Mouse (Mus musculus): ENCODE results near the gene Klri2. TPM values are rescaled to one million over a fixed set of nuclear protein-coding genes. Genes with fewer than 3 reads are reported as not detected.
"Not testable (repeated sequence)": the region's sequence is repeated elsewhere in the genome, so short reads cannot be mapped to it uniquely, and the experiment has no call there.

The Klri2 gene
- 0.05 TPM in 1 of 2 replicates, not detected in the other for polyA plus RNA-seq (2015; fragmentation: Nextera tagmentation; extraction: Ambion mirVana)

DNA sequence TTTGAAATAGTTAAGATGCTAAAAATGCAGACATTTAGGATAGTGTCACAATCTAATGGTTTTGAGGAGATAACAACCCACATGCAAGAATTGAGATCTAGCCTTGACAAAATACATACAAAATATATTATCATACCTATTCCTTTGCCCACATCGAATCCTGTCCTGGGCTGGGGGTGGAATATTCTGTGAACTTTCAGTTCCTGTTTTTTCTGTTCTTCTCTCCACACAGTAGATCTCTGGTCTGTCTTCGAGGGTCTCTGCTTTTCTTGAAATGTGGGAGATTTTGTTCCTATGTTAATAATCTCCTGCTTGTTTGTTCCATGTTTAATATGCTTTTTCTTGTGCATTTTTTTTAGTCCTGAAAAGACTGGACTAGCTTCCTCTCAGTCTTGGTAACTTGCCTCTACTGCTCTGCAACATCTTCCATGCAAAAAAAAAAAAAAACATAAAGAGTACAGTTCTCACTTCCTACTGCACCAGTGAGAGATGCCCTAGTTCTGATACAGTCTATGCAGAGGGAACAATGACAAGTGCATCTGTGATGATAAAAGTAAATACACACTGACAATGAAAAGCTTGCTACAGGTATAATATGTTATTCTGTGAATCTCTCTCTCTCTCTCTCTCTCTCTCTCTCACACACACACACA is at the start of gene Klri2:
Gene Klri2 (minus strand): TSS at position 416 of the 653 bp plus-strand sequence.
- Histone ChIP-seq H3K9me3 (replicated peaks) (no peaks in the 10 kb centered on the region), H3K27me3 (no peaks in the 10 kb centered on the region), H3K4me3 (no peak within 1 kb of the TSS), H3K36me3 (no peaks in the 10 kb centered on the region), H3K9ac (no peak within 1 kb of the TSS), H3K27ac (no peak within 1 kb of the TSS), H3K4me2 (no peak within 1 kb of the TSS), H3K4me1 (replicated peaks) (no peaks in the 10 kb centered on the region)
- no peak for ATAC-seq (replicated peaks; ENCODE audit: insufficient number of reproducible peaks, insufficient read depth, low FRiP score, low read depth)
- 51% methylated on average over 2 of the region's 2 CpGs for WGBS

GRCm38 (mm10) chr6:129784170-129784569 is 43.9 kb upstream of the Klri2 start, which contains the start of gene Gm156:
TSS of gene Gm156 (minus strand) at chr6:129784270.
- not testable (repeated sequence) for H3K27me3 ChIP-seq; H3K9me3 ChIP-seq (replicated peaks); H3K9ac ChIP-seq; H3K4me2 ChIP-seq; H3K4me1 ChIP-seq (replicated peaks); H3K27ac ChIP-seq; H3K36me3 ChIP-seq; ATAC-seq (replicated peaks; ENCODE audit: insufficient number of reproducible peaks, insufficient read depth, low FRiP score, low read depth); H3K4me3 ChIP-seq
- 74% methylated on average over 3 of the region's 3 CpGs for WGBS

GRCm38 (mm10) chr6:129747654-129748032 is 7.4 kb upstream of the Klri2 start:
- Histone ChIP-seq H3K27ac (no peak overlapping the region), H3K9me3 (replicated peaks) (no peaks in the 10 kb centered on the region), H3K4me3 (no peak overlapping the region), H3K4me2 (no peak overlapping the region), H3K4me1 (replicated peaks) (no peaks in the 10 kb centered on the region), H3K27me3 (no peaks in the 10 kb centered on the region), H3K9ac (no peak overlapping the region), H3K36me3 (no peaks in the 10 kb centered on the region)
- 64% methylated on average over 3 of the region's 3 CpGs for WGBS
- ATAC-seq (replicated peaks; ENCODE audit: insufficient number of reproducible peaks, insufficient read depth, low FRiP score, low read depth): no peak

GRCm38 (mm10) chr6:129747016-129747653 is 6.9 kb upstream of the Klri2 start:
- ATAC-seq (replicated peaks; ENCODE audit: insufficient number of reproducible peaks, insufficient read depth, low FRiP score, low read depth): no peak
- no peak overlapping the region for H3K4me3 ChIP-seq
- H3K4me2 ChIP-seq: no peak overlapping the region
- H3K9ac ChIP-seq: no peak overlapping the region
- no peak overlapping the region for H3K27ac ChIP-seq
- H3K9me3 ChIP-seq (replicated peaks): no peaks in the 10 kb centered on the region
- H3K36me3 ChIP-seq: no peaks in the 10 kb centered on the region
- no peaks in the 10 kb centered on the region for H3K4me1 ChIP-seq (replicated peaks)
- no peaks in the 10 kb centered on the region for H3K27me3 ChIP-seq
- 73% methylated on average over 4 of the region's 4 CpGs for WGBS

DNA sequence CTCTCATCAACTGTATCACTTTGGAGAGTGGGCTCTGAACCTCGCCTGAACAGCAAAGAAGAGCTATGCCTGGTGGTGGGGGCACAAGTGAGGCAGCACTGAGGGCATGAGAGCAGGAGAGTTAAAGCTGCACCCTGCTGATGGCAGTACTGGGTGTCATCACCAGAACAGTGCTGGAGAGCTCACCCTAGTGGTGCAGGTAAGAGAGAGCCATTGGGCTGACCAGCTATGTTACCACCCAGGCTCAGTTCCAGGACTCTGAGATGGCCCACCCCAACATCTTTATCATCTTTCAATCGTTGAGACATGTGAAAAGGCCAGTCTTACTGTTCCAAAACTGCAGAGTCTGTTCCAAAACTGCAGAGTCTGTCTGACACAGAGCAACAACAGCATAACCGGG is 5.9 kb upstream of the Klri2 start:
- Histone ChIP-seq H3K4me3 (no peak overlapping the region), H3K9ac (no peak overlapping the region), H3K4me1 (replicated peaks) (no peaks in the 10 kb centered on the region), H3K27ac (no peak overlapping the region), H3K9me3 (replicated peaks) (no peaks in the 10 kb centered on the region), H3K4me2 (no peak overlapping the region), H3K27me3 (no peaks in the 10 kb centered on the region), H3K36me3 (no peaks in the 10 kb centered on the region)
- no peak; the same call in 1 of the 2 replicates for ATAC-seq (replicated peaks; ENCODE audit: insufficient number of reproducible peaks, insufficient read depth, low FRiP score, low read depth)
- 48% methylated on average over 3 of the region's 3 CpGs for WGBS

DNA sequence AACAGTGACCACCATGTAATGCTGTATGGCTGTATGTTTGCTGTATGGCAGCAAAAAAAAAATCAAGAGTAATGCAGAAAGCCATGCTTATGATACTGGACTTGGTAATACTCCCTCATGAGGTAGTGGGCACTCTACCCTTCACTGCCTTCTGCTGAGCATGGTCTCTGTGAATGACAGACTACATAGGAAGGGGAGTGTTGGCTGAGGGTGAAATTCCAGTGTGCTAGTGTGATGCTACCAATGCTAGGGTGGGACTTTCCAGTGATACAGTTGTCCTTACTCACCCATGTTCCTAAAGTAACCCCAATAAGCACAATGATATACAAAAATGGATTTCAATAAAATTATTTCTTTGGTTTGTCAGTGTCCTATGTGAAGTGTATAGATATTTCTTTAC is 3.9 kb downstream of the Klri2 start:
- no peak overlapping the region for H3K4me3 ChIP-seq
- no peaks in the 10 kb centered on the region for H3K4me1 ChIP-seq (replicated peaks)
- no peak overlapping the region for H3K9ac ChIP-seq

GRCm38 (mm10) chr6:129727237-129727636 is 13.0 kb downstream of the Klri2 start:
- H3K4me1 ChIP-seq (replicated peaks): no peaks in the 10 kb centered on the region
- no peak overlapping the region for H3K4me3 ChIP-seq
- H3K27ac ChIP-seq: no peak overlapping the region
- WGBS: 81% methylated on average over 1 of the region's 1 CpGs
- H3K36me3 ChIP-seq: no peaks in the 10 kb centered on the region
- H3K4me2 ChIP-seq: no peak overlapping the region
- H3K9ac ChIP-seq: no peak overlapping the region
- no peaks in the 10 kb centered on the region for H3K27me3 ChIP-seq
- ATAC-seq (replicated peaks; ENCODE audit: insufficient number of reproducible peaks, insufficient read depth, low FRiP score, low read depth): no peak
- no peaks in the 10 kb centered on the region for H3K9me3 ChIP-seq (replicated peaks)

More for the DNA sequence above, 3.9 kb downstream of the Klri2 start:
- no peak for ATAC-seq (replicated peaks; ENCODE audit: insufficient number of reproducible peaks, insufficient read depth, low FRiP score, low read depth)
- Histone ChIP-seq H3K36me3 (no peaks in the 10 kb centered on the region), H3K27me3 (no peaks in the 10 kb centered on the region), H3K9me3 (replicated peaks) (no peaks in the 10 kb centered on the region), H3K4me2 (no peak overlapping the region), H3K27ac (no peak overlapping the region)

- no peak overlapping the region for H3K9ac ChIP-seq
- H3K4me2 ChIP-seq: no peak overlapping the region
- H3K9me3 ChIP-seq (replicated peaks): no peaks in the 10 kb centered on the region
- no peaks in the 10 kb centered on the region for H3K4me1 ChIP-seq (replicated peaks)
- no peaks in the 10 kb centered on the region for H3K36me3 ChIP-seq
- H3K27me3 ChIP-seq: no peaks in the 10 kb centered on the region
- WGBS: 58% methylated on average over 1 of the region's 1 CpGs
- ATAC-seq (replicated peaks; ENCODE audit: insufficient number of reproducible peaks, insufficient read depth, low FRiP score, low read depth): 0 out of 2 replicates have a peak, but pooled peaks have one; percentile 22
- H3K27ac ChIP-seq: no peak overlapping the region
- no peak overlapping the region for H3K4me3 ChIP-seq
Measured at GRCm38 (mm10) chr6:129721390-129721789, 18.9 kb downstream of the Klri2 start.

- no peaks in the 10 kb centered on the region for H3K9me3 ChIP-seq (replicated peaks)
- no peaks in the 10 kb centered on the region for H3K27me3 ChIP-seq
- WGBS: 26% methylated on average over 3 of the region's 3 CpGs
- no peaks in the 10 kb centered on the region for H3K4me1 ChIP-seq (replicated peaks)
- H3K4me3 ChIP-seq: no peak overlapping the region
- no peak for ATAC-seq (replicated peaks; ENCODE audit: insufficient number of reproducible peaks, insufficient read depth, low FRiP score, low read depth)
- no peak overlapping the region for H3K27ac ChIP-seq
- no peaks in the 10 kb centered on the region for H3K36me3 ChIP-seq
- no peak overlapping the region for H3K9ac ChIP-seq
- H3K4me2 ChIP-seq: no peak overlapping the region
Measured at GRCm38 (mm10) chr6:129720487-129720886, 19.8 kb downstream of the Klri2 start.

GRCm38 (mm10) chr6:129717032-129717431 is 23.3 kb downstream of the Klri2 start, which contains the start of gene Klri1:
TSS of gene Klri1 (minus strand) at chr6:129717132.
- ATAC-seq (replicated peaks; ENCODE audit: insufficient number of reproducible peaks, insufficient read depth, low FRiP score, low read depth): no peak
- 73% methylated on average over 4 of the region's 4 CpGs for WGBS
- no peaks in the 10 kb centered on the region for H3K36me3 ChIP-seq
- H3K9ac ChIP-seq: no peak within 1 kb of the TSS
- no peaks in the 10 kb centered on the region for H3K27me3 ChIP-seq
- no peaks in the 10 kb centered on the region for H3K4me1 ChIP-seq (replicated peaks)
- H3K27ac ChIP-seq: no peak within 1 kb of the TSS
- no peak within 1 kb of the TSS for H3K4me3 ChIP-seq
- H3K4me2 ChIP-seq: no peak within 1 kb of the TSS
- no peaks in the 10 kb centered on the region for H3K9me3 ChIP-seq (replicated peaks)

GRCm38 (mm10) chr6:129713566-129713965 is 26.7 kb downstream of the Klri2 start:
- no peaks in the 10 kb centered on the region for H3K36me3 ChIP-seq
- H3K9ac ChIP-seq: no peak overlapping the region
- ATAC-seq (replicated peaks; ENCODE audit: insufficient number of reproducible peaks, insufficient read depth, low FRiP score, low read depth): no peak
- no peak overlapping the region for H3K4me2 ChIP-seq
- no peaks in the 10 kb centered on the region for H3K9me3 ChIP-seq (replicated peaks)
- no peaks in the 10 kb centered on the region for H3K27me3 ChIP-seq
- H3K27ac ChIP-seq: no peak overlapping the region
- no peak overlapping the region for H3K4me3 ChIP-seq
- no peaks in the 10 kb centered on the region for H3K4me1 ChIP-seq (replicated peaks)
- WGBS: 17% methylated on average over 1 of the region's 1 CpGs

GRCm38 (mm10) chr6:129691436-129691835 is 48.8 kb downstream of the Klri2 start:
- H3K4me2 ChIP-seq; H3K9me3 ChIP-seq (replicated peaks); H3K27ac ChIP-seq; H3K4me3 ChIP-seq; H3K9ac ChIP-seq; H3K36me3 ChIP-seq; H3K27me3 ChIP-seq; H3K4me1 ChIP-seq (replicated peaks); ATAC-seq (replicated peaks; ENCODE audit: insufficient number of reproducible peaks, insufficient read depth, low FRiP score, low read depth): not testable (repeated sequence)
- WGBS: 49% methylated on average over 10 of the region's 10 CpGs
